Mouse (Mus musculus) Muller cell, postnatal 12 days (primary cell): ENCODE measurements around the gene Ltb.
"Not testable (repeated sequence)": the region's sequence is repeated elsewhere in the genome, so short reads cannot be mapped to it uniquely, and the experiment has no call there.

Experiments
- DNase-seq: peaks from one replicate; pipeline ENCODE4 v3.0.0-alpha.2; 2015; ENCODE audit errors: inconsistent ontology term

Ltb gene

DNA sequence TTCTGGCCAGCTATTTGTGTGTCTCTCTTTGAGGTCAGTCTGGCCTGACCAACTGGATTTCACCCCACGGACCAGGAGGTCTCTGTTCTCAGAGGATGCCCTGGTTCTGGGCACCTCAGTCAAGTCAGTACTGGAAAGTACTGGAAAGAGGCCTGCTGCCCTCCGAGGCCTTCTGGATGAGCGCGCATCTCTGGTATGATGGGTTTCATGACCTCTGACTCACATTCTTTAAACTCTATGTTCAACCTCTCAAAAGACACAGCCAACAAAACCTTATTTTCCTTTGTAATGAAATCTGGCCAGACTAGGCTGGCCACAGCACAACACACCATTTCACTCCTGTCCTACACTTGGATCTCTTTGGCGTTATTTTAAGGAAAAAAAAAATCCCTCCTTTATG lies 31.2 kb downstream of the Ltb start:
- peak; percentile 65 for DNase-seq

DNA sequence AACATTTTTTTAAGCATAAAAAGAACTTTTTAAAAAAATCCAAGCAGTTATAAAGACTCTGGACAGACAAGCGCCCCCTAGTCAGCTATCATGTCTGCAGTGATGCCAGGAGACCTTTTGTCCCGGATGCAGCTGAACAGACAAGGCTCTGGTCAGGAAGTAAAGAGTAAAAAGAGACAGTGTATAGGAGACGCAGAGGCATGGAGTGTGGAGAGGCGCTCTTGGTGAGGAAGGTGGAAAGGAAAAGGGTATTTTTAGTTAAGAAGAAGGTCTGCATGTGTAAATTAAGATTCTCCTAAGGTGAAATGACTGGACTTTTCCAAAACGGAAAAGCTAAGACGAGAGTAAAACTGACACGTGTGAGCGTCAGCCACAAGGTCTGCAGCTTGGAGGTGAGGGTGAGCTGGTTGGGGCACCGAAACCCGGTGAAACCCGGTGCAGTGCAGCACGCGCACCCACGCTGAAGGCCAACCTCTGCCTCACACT lies 32.4 kb downstream of the Ltb start:
- no peak for DNase-seq

DNA sequence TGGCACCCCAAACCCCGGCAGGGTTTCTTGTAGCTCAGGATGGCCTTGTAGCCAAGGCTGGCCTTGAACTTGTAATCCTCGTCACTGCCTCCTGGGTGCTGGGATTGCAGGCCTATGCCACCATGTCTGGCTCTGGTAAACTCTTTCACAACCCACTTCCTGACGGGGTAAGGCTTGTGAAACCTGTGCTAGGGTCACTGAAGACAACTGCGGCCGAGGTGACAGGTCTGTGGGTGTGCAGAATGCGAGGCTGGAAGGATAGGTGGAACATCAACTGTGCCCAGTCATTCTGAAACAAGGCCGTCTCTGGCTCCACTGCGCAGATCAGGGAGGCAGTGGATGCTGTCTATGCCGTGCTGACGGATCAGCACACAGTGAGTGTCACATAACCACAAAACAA lies 36.8 kb downstream of the Ltb start:
- no peak for DNase-seq

- DNase-seq, result peak; percentile 60
Observed at GRCm38 (mm10) chr17:35232043-35232442, 37.8 kb downstream of the Ltb start.

GRCm38 (mm10) chr17:35232659-35233058 lies 38.4 kb downstream of the Ltb start:
- no peak for DNase-seq

GRCm38 (mm10) chr17:35233114-35233980 lies 39.1 kb downstream of the Ltb start, which contains the start of gene Atp6v1g2:
TSS of gene Atp6v1g2 (plus strand) at chr17:35233660.
- DNase-seq, result no peak

DNA sequence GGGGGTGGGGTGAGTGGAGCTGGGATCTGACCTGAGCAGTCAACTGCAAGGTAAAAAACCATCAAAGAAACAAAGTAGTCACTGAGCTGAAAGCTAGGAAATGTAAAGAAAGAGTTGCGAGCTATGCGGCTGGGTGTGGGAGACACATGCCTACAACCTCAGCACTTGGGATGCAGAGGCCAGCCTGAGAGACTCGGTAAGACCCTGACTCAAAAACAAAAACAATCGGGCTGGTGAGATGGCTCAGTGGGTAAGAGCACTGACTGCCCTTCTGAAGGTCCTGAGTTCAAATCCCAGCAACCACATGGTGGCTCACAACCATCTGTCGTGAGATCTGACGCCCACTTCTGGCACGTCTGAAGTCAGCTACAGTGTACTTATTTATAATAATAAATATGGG lies 39.9 kb downstream of the Ltb start:
- DNase-seq, result not testable (repeated sequence)

DNA sequence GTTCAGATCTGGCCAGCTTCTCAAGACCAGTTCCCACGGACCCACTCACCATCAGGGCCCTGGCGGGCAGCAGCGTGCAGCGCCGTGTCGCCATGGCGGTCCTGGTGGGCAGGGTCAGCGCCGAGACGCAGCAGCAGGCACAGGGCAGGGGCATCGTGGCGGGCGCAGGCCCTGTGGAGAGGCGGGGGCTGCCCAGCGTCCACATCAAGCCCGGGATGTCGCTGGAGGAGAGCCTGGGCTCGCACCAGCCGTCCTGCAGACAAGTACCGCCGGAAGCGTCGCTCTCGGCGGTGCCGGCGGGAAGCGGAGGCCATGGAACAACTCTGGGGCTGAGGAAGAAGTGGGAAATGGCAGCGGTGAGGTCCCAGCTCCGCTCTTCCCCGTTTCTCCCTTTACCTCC lies 40.7 kb downstream of the Ltb start:
- DNase-seq, result peak; percentile 40

DNA sequence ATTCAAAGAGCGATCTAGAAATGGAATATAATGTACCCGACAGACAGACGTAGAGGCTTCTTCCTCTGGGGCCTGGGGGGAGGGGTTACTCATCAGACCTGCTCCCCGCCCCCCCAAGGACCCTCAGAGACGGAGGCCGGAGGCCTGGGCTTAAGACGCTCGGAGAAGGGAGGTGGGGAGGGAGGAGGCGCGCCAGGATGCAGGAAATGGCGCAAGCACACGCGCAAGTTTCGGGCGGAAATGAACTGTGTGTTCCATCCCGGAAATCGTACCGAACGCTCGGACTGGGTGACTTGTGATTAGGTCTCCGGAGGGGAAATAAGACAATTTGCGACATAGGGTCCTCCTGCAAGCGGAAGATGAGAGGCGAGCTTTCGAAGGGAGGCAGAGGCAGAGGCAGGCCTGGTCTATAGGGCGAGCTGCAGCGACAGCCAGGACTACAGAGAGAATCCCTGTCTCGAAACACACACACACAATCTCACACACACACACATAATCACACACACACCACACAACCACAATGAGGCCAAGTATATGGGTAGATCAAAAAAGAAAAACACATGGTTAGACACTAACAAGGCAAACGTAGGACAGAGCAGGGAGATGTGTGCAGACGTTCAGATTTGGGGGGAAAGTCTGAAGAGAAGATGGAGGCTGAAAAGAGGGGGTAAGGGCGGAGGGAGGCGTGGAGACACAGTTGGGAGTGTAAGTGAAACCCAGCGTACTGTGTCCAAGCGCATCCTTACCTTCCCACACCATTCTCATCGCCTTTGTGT lies 41.6 kb downstream of the Ltb start, which contains the start of gene Nfkbil1:
Nfkbil1 (minus strand) TSS at position 179 of the 776 bp plus-strand sequence.
- DNase-seq, result peak; percentile 92

GRCm38 (mm10) chr17:35236390-35236746 lies 42.1 kb downstream of the Ltb start:
- DNase-seq, result peak; percentile 91

- DNase-seq, result no peak
Observed at GRCm38 (mm10) chr17:35236996-35237395, 42.8 kb downstream of the Ltb start.

GRCm38 (mm10) chr17:35237504-35237903 lies 43.3 kb downstream of the Ltb start:
- DNase-seq, result no peak

- no peak for DNase-seq
Observed at GRCm38 (mm10) chr17:35239700-35240099, 45.5 kb downstream of the Ltb start.

GRCm38 (mm10) chr17:35240384-35241304 lies 46.4 kb downstream of the Ltb start:
- no peak for DNase-seq

DNA sequence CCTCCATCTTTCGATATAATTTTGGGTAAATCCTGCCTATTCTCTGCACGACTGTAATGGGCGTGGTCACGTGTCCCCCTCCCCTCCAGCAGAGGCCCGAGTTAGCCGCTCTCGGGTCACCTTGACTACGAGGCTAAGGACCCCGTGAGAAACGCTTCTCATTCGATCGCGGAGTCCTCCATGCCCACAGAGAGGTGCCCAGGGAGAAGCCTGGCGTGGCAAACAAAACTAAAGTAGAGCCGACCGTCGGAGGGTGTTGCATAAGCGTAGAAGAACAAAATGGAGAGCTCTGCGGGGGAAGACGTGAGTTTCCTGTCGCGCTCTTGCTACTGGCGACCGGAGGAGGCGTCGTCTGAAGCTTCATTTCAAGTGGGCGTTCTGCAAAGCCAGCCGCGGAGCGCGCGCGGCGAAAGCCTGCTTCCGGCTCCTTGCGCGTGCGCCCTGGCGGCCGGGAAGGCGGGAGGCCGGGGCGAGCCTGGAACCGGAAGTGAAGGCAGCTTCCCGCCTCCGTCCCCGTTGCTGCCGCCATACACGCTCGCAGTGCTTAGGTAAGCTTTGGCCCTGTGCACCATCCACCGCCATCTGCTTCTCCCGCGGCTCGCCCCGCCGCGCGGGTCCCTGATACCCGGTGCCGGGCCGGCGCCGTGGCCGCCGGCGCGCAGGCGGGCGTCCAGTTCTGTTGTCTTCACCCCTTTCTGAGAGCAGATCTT lies 47.2 kb downstream of the Ltb start, which contains the start of gene Ddx39b:
Ddx39b (plus strand) TSS at position 442 of the 710 bp plus-strand sequence.
- DNase-seq, result peak; percentile 99

DNA sequence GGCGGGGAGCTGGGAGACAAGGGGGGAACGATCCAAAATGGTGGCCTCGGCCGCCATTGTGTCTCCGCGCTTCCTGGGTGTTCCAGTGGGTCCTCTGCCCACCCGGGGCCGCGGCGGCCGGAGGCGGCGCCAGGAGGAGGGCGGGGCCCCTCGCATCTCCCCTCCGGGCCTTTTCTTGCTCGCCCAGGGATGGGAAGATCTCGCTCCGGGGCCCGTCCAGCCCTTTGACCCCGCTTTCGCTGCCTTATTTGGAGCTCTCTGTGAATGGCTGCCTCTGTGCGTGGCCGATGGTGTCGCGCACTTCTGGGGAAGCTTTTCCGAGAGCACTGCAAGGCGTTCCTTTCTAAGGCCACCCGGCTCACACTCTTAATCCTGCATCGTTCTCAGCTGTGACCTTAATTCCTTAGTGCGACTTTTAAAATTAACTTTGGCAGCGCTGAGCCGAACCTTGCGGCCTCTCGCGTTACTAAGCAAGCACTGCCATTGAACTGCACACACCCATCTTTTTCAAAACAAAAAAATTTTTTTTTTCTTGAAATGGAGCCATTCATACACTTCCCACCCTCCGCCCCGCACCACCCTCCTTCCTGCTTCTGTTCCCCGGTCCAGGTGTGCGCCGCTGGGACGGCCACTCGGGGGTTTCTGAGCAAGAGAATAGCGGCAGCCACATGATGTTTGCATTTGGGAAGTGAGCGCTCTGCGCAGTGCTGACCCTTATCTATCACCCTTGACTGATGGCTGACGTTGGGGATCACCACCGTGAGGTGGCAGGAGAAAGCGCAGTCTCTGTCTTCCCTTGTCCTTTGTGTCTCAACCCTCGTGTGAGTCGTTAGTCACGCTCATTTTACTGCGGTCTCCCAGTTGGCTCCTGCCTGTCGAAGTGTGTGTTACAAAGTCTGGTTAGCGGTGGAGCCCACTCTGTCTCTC lies 48.0 kb downstream of the Ltb start:
- DNase-seq, result peak; percentile 93

- no peak for DNase-seq
Observed at GRCm38 (mm10) chr17:35243086-35243485, 48.8 kb downstream of the Ltb start.

DNA sequence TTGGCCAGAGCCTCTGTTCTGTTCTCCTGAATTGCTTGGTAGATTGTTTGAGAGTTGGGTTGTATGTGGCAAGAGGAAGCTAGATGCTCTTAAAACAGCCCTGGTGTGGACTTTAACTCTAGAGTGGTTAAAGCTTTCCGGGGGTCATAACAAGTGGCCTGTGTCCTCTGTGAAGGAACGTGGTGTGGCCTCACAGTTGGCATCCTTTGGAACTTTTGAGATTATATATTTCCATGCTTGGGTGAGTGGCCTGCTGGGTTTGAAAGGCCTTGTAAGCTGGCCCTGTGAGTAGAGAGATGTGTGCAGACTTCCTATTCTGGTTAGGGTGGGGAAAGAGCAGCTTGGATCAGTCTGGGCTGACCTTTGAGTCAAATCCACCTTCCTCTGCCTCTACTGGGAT lies 50.8 kb downstream of the Ltb start:
- DNase-seq, result no peak
